Mouse (Mus musculus): ENCODE measurements around the gene Olfr877. TPM values are rescaled to one million over a fixed set of nuclear protein-coding genes. Genes with fewer than 3 reads are reported as not detected.

Gene Olfr877
- not detected in 2 replicates for polyA plus RNA-seq (2015; fragmentation: Nextera tagmentation; extraction: Ambion mirVana)

DNA sequence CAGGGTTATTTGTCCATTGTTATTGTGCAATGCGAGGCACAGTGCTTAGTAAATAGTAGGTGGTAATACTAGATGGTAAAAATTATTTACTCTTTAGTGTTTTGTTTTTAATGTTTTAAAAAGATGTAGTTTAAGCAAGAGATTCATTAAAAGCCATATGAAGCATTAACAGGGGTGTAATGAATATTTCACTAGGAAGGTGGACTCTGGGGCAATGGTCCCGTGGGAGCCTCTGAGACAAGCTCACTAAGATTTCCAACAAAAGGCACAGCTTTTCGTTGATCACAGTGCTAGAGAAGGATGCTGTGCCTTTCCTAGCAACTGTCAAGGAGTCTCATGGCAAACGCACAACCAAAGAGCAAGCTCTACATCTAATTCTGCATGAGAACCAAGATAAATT lies at the start of gene Olfr877:
Gene Olfr877 (plus strand): TSS at position 301 of the 400 bp plus-strand sequence.
- H3K4me1 ChIP-seq (ENCODE audit: control insufficient read depth, insufficient read depth, low read length) = no peaks in the 10 kb centered on the region
- no peak within 1 kb of the TSS for H3K9ac ChIP-seq (ENCODE audit: low read depth, low read length)
- H3K27me3 ChIP-seq (replicated peaks; ENCODE audit: control insufficient read depth, insufficient read depth, low read length) = no peaks in the 10 kb centered on the region
- WGBS = 79% methylated on average over 4 of the region's 4 CpGs
- H3K27ac ChIP-seq (ENCODE audit: low read length) = no peak within 1 kb of the TSS
- no peak for ATAC-seq
- no peaks in the 10 kb centered on the region for H3K9me3 ChIP-seq (ENCODE audit: control insufficient read depth, low read length)
- no peak within 1 kb of the TSS for H3K4me2 ChIP-seq (ENCODE audit: low read depth, low read length)
- H3K36me3 ChIP-seq (ENCODE audit: control insufficient read depth, insufficient read depth, low read length) = no peaks in the 10 kb centered on the region
- no peak within 1 kb of the TSS for H3K4me3 ChIP-seq (ENCODE audit: low read length)

- H3K27me3 ChIP-seq (replicated peaks; ENCODE audit: control insufficient read depth, insufficient read depth, low read length) = no peaks in the 10 kb centered on the region
- H3K4me1 ChIP-seq (ENCODE audit: control insufficient read depth, insufficient read depth, low read length) = no peaks in the 10 kb centered on the region
- no peak overlapping the region for H3K27ac ChIP-seq (ENCODE audit: low read length)
- H3K9ac ChIP-seq (ENCODE audit: low read depth, low read length) = no peak overlapping the region
- H3K36me3 ChIP-seq (ENCODE audit: control insufficient read depth, insufficient read depth, low read length) = no peaks in the 10 kb centered on the region
- no peak for ATAC-seq
- no peaks in the 10 kb centered on the region for H3K9me3 ChIP-seq (ENCODE audit: control insufficient read depth, low read length)
- no peak overlapping the region for H3K4me2 ChIP-seq (ENCODE audit: low read depth, low read length)
- no peak overlapping the region for H3K4me3 ChIP-seq (ENCODE audit: low read length)
Observed at GRCm38 (mm10) chr9:37807235-37807634, 46.8 kb upstream of the Olfr877 start.

DNA sequence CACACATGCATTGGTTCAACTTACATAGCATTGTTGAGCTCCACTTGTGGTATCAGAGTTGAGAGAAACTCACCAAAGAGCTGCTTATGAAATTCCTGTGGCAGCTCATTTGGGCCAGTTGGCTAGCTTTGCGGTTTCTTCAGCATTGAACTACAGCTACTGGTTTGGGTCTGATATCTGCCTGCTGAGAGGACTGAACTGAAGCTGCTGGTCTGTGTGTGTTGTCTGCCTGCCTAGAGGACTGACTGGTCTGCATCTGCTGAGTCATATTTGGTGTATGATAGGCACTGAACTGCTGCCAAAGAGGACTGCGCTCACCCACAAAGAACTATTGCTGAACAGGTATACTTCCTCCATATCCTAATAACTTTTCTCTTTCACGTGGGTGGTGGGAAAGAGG lies 45.6 kb upstream of the Olfr877 start:
- Histone ChIP-seq H3K4me2 (ENCODE audit: low read depth, low read length) (no peak overlapping the region), H3K4me1 (ENCODE audit: control insufficient read depth, insufficient read depth, low read length) (no peaks in the 10 kb centered on the region), H3K27me3 (replicated peaks; ENCODE audit: control insufficient read depth, insufficient read depth, low read length) (no peaks in the 10 kb centered on the region), H3K4me3 (ENCODE audit: low read length) (no peak overlapping the region), H3K9ac (ENCODE audit: low read depth, low read length) (no peak overlapping the region), H3K9me3 (ENCODE audit: control insufficient read depth, low read length) (no peaks in the 10 kb centered on the region), H3K36me3 (ENCODE audit: control insufficient read depth, insufficient read depth, low read length) (no peaks in the 10 kb centered on the region), H3K27ac (ENCODE audit: low read length) (no peak overlapping the region)
- ATAC-seq = no peak
- WGBS = 80% methylated on average over 3 of the region's 3 CpGs

GRCm38 (mm10) chr9:37808976-37809375 lies 45.1 kb upstream of the Olfr877 start:
- Histone ChIP-seq H3K27me3 (replicated peaks; ENCODE audit: control insufficient read depth, insufficient read depth, low read length) (no peaks in the 10 kb centered on the region), H3K4me2 (ENCODE audit: low read depth, low read length) (no peak overlapping the region), H3K27ac (ENCODE audit: low read length) (no peak overlapping the region), H3K36me3 (ENCODE audit: control insufficient read depth, insufficient read depth, low read length) (no peaks in the 10 kb centered on the region), H3K4me3 (ENCODE audit: low read length) (no peak overlapping the region), H3K9me3 (ENCODE audit: control insufficient read depth, low read length) (no peaks in the 10 kb centered on the region), H3K9ac (ENCODE audit: low read depth, low read length) (no peak overlapping the region), H3K4me1 (ENCODE audit: control insufficient read depth, insufficient read depth, low read length) (no peaks in the 10 kb centered on the region)
- WGBS = 71% methylated on average over 2 of the region's 2 CpGs
- ATAC-seq = no peak

DNA sequence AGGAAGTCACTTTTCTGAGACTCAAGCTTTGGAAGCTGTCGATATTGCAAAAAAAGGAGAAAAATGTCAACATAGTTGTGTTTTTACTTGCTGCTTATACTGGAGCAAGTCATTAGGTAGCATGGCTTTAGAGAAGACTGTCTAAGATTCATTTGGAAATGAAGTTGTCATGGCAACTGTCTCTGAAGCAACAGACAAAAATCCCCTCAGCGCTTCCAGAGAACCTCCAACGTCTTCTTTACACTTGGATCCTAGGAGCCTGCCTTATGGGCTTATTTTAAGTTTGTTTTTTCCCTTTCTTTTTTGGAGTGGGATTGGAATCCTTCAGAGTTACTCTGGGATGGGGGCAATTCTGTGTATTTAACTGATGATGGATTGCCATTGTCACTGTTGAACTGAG lies 39.4 kb upstream of the Olfr877 start:
- H3K27me3 ChIP-seq (replicated peaks; ENCODE audit: control insufficient read depth, insufficient read depth, low read length) = no peaks in the 10 kb centered on the region
- WGBS = 81% methylated on average over 3 of the region's 3 CpGs
- ATAC-seq = no peak

GRCm38 (mm10) chr9:37829881-37830280 lies 24.2 kb upstream of the Olfr877 start:
- Histone ChIP-seq H3K4me1 (ENCODE audit: control insufficient read depth, insufficient read depth, low read length) (no peaks in the 10 kb centered on the region), H3K9ac (ENCODE audit: low read depth, low read length) (no peak overlapping the region), H3K4me3 (ENCODE audit: low read length) (no peak overlapping the region), H3K4me2 (ENCODE audit: low read depth, low read length) (no peak overlapping the region), H3K36me3 (ENCODE audit: control insufficient read depth, insufficient read depth, low read length) (no peaks in the 10 kb centered on the region), H3K27me3 (replicated peaks; ENCODE audit: control insufficient read depth, insufficient read depth, low read length) (no peaks in the 10 kb centered on the region), H3K27ac (ENCODE audit: low read length) (no peak overlapping the region), H3K9me3 (ENCODE audit: control insufficient read depth, low read length) (no peaks in the 10 kb centered on the region)
- no peak for ATAC-seq

More for the DNA sequence above, 39.4 kb upstream of the Olfr877 start:
- Histone ChIP-seq H3K4me3 (ENCODE audit: low read length) (no peak overlapping the region), H3K9ac (ENCODE audit: low read depth, low read length) (no peak overlapping the region), H3K36me3 (ENCODE audit: control insufficient read depth, insufficient read depth, low read length) (no peaks in the 10 kb centered on the region), H3K9me3 (ENCODE audit: control insufficient read depth, low read length) (no peaks in the 10 kb centered on the region), H3K27ac (ENCODE audit: low read length) (no peak overlapping the region), H3K4me2 (ENCODE audit: low read depth, low read length) (no peak overlapping the region), H3K4me1 (ENCODE audit: control insufficient read depth, insufficient read depth, low read length) (no peaks in the 10 kb centered on the region)

DNA sequence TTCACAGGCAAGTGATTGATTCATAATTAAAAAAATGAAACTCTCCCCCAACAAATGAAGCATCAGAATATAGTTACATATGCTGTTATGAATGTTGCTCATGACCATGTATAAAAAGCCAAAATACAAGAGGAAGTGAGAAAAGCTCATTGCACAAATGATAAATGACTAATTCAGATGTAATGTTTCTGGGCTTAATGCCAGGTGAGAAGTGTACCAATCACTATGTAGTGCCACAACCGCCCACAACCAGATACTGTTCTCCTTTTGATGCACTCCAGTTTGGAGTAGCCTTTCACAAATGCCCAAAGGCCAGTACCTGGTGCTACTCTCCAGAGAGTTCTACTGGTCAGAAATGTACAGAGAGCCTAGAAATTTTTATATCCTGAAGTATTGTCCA lies 20.7 kb upstream of the Olfr877 start:
- no peak overlapping the region for H3K9ac ChIP-seq (ENCODE audit: low read depth, low read length)
- H3K36me3 ChIP-seq (ENCODE audit: control insufficient read depth, insufficient read depth, low read length) = no peaks in the 10 kb centered on the region
- H3K9me3 ChIP-seq (ENCODE audit: control insufficient read depth, low read length) = no peaks in the 10 kb centered on the region
- ATAC-seq = no peak
- H3K4me2 ChIP-seq (ENCODE audit: low read depth, low read length) = no peak overlapping the region
- no peaks in the 10 kb centered on the region for H3K27me3 ChIP-seq (replicated peaks; ENCODE audit: control insufficient read depth, insufficient read depth, low read length)
- no peaks in the 10 kb centered on the region for H3K4me1 ChIP-seq (ENCODE audit: control insufficient read depth, insufficient read depth, low read length)
- no peak overlapping the region for H3K27ac ChIP-seq (ENCODE audit: low read length)
- H3K4me3 ChIP-seq (ENCODE audit: low read length) = no peak overlapping the region
- WGBS = 84% methylated on average over 1 of the region's 1 CpGs

DNA sequence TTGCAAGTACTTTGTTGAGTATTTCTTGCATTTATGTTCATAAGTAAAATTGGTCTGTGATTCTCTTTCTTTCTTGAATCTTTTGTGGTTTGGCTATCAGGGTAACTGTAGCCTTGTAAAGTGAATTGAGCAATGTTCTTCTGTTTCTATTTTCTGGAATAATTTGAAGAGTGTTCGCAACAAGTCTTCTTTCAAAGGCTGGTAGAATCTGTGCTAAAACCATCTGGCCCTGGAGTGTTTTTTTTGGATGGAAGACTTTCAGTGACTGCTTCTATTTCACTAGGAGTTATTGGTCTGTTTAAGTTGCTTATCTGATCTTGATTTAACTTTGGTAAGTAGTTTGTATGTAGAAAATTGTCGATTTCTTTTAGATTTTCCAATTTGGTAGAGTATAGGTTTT lies 4.8 kb upstream of the Olfr877 start:
- ATAC-seq = no peak
- H3K27ac ChIP-seq (ENCODE audit: low read length) = no peak overlapping the region
- WGBS = 85% methylated on average over 2 of the region's 2 CpGs
- no peak overlapping the region for H3K4me2 ChIP-seq (ENCODE audit: low read depth, low read length)
- no peaks in the 10 kb centered on the region for H3K4me1 ChIP-seq (ENCODE audit: control insufficient read depth, insufficient read depth, low read length)
- no peak overlapping the region for H3K9ac ChIP-seq (ENCODE audit: low read depth, low read length)
- no peak overlapping the region for H3K4me3 ChIP-seq (ENCODE audit: low read length)
- no peaks in the 10 kb centered on the region for H3K36me3 ChIP-seq (ENCODE audit: control insufficient read depth, insufficient read depth, low read length)
- H3K27me3 ChIP-seq (replicated peaks; ENCODE audit: control insufficient read depth, insufficient read depth, low read length) = no peaks in the 10 kb centered on the region
- H3K9me3 ChIP-seq (ENCODE audit: control insufficient read depth, low read length) = no peaks in the 10 kb centered on the region

DNA sequence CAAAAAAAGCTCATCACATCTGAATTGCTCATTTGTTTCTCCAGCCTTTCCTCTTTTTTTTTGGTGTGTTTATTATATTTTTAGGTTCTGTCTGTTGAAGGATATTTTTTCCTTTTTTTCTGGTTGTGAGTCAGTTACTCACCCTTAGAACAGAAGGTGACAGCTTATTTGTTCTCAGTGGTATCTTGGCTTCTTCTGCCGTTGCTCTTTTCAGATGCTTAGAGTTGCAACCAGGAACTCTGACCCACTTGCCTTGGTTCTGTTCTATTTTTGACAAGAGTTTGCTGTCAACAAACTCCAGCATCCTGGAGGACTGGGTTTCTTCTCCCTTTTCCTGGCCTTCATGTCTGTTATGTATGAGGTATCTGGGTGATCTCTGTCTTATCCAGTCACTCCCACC lies 9.3 kb downstream of the Olfr877 start:
- Histone ChIP-seq H3K4me2 (ENCODE audit: low read depth, low read length) (no peak overlapping the region), H3K9me3 (ENCODE audit: control insufficient read depth, low read length) (no peaks in the 10 kb centered on the region), H3K27ac (ENCODE audit: low read length) (no peak overlapping the region), H3K36me3 (ENCODE audit: control insufficient read depth, insufficient read depth, low read length) (no peaks in the 10 kb centered on the region), H3K4me3 (ENCODE audit: low read length) (no peak overlapping the region), H3K27me3 (replicated peaks; ENCODE audit: control insufficient read depth, insufficient read depth, low read length) (no peaks in the 10 kb centered on the region), H3K4me1 (ENCODE audit: control insufficient read depth, insufficient read depth, low read length) (no peaks in the 10 kb centered on the region), H3K9ac (ENCODE audit: low read depth, low read length) (no peak overlapping the region)
- no peak for ATAC-seq
- WGBS = 76% methylated on average over 1 of the region's 1 CpGs

DNA sequence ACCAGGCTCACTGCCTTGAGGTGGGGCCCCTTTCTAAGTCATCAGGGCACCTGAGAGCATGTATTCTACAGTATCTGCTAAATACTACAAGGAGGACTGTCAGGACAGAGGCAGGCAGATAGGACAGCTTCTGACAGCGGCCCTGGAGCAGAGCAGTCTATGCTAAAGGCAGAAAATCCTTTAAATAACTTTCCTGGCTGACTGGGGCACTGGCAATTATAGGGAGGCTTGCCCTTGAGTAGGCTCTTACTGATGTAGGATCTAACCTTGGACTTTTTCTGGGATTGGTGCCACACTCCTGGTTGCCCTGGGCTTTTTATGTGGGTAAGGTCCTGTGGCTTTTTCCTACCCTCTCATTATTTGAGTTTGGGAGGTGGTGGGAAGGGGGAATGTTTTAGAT lies 16.2 kb downstream of the Olfr877 start:
- no peak overlapping the region for H3K27ac ChIP-seq (ENCODE audit: low read length)
- no peaks in the 10 kb centered on the region for H3K27me3 ChIP-seq (replicated peaks; ENCODE audit: control insufficient read depth, insufficient read depth, low read length)
- H3K9me3 ChIP-seq (ENCODE audit: control insufficient read depth, low read length) = no peaks in the 10 kb centered on the region
- no peaks in the 10 kb centered on the region for H3K4me1 ChIP-seq (ENCODE audit: control insufficient read depth, insufficient read depth, low read length)
- no peak overlapping the region for H3K4me2 ChIP-seq (ENCODE audit: low read depth, low read length)
- no peak overlapping the region for H3K4me3 ChIP-seq (ENCODE audit: low read length)
- ATAC-seq = no peak
- 75% methylated on average over 1 of the region's 1 CpGs for WGBS
- no peak overlapping the region for H3K9ac ChIP-seq (ENCODE audit: low read depth, low read length)
- no peaks in the 10 kb centered on the region for H3K36me3 ChIP-seq (ENCODE audit: control insufficient read depth, insufficient read depth, low read length)
